Mouse (Mus musculus) cortical plate, adult 2 months (tissue): Measurements from ENCODE around the gene Fat3.

Source experiments
- CTCF ChIP-seq: fragments of 200-500 bp; IDR thresholded peaks from 2 replicates; pipeline ENCODE4 v1.5.1; 2011; ENCODE audit warnings: mild to moderate bottlenecking, control low read depth, low read length; ENCODE audit not compliant: insufficient read depth; ENCODE audit errors: extremely low read depth
- POLR2A ChIP-seq: fragments of 200-500 bp; IDR thresholded peaks from 2 replicates; pipeline ENCODE4 v1.6.1; 2011; ENCODE audit warnings: mild to moderate bottlenecking, low read length, control low read depth; ENCODE audit not compliant: insufficient read depth; ENCODE audit errors: extremely low read depth

GRCm38 (mm10) chr9:16439941-16440340, 61.1 kb downstream of the Fat3 start:
- TF ChIP-seq CTCF (no peak), POLR2A (no peak)
